Mouse (Mus musculus): Measurements from ENCODE around the gene Usp2. TPM values are rescaled to one million over a fixed set of nuclear protein-coding genes. Genes with fewer than 3 reads are reported as not detected.

The Usp2 gene
- polyA plus RNA-seq, 1 experiment from 2014 or later, result 10.8 TPM

- no peaks in the 10 kb centered on the region for H3K36me3 ChIP-seq
- H3K4me2 ChIP-seq (replicated peaks), result no peak overlapping the region
- 42% methylated on average over 11 of the region's 11 CpGs for WGBS
- H3K27me3 ChIP-seq (replicated peaks), result no peaks in the 10 kb centered on the region
- peaks cover 23% of the 10 kb centered on the region for H3K4me1 ChIP-seq (replicated peaks)
- ATAC-seq, result no peak
- no peaks in the 10 kb centered on the region for H3K9me3 ChIP-seq
- H3K4me3 ChIP-seq (replicated peaks), result no peak overlapping the region
- peak overlapping the region; percentile 13; the same call in 1 of the 2 replicates for H3K9ac ChIP-seq
- H3K27ac ChIP-seq, result no peak overlapping the region
Observed at GRCm38 (mm10) chr9:44071914-44072598, 5.2 kb downstream of the Usp2 start.

- WGBS, result 52% methylated on average over 4 of the region's 4 CpGs
- no peak for ATAC-seq
Observed at GRCm38 (mm10) chr9:44072599-44072915, 5.7 kb downstream of the Usp2 start.

GRCm38 (mm10) chr9:44073115-44073514 lies 6.3 kb downstream of the Usp2 start:
- Histone ChIP-seq H3K27me3 (replicated peaks) (no peaks in the 10 kb centered on the region), H3K36me3 (no peaks in the 10 kb centered on the region), H3K9ac (no peak overlapping the region), H3K4me2 (replicated peaks) (no peak overlapping the region), H3K4me1 (replicated peaks) (peaks cover 20% of the 10 kb centered on the region), H3K4me3 (replicated peaks) (no peak overlapping the region), H3K27ac (no peak overlapping the region), H3K9me3 (no peaks in the 10 kb centered on the region)
- no peak for ATAC-seq
- WGBS, result 72% methylated on average over 5 of the region's 5 CpGs

More at GRCm38 (mm10) chr9:44072599-44072915, 5.7 kb downstream of the Usp2 start:
- Histone ChIP-seq H3K4me3 (replicated peaks) (no peak overlapping the region), H3K4me1 (replicated peaks) (peaks cover 20% of the 10 kb centered on the region), H3K9me3 (no peaks in the 10 kb centered on the region), H3K4me2 (replicated peaks) (no peak overlapping the region), H3K27me3 (replicated peaks) (no peaks in the 10 kb centered on the region), H3K36me3 (no peaks in the 10 kb centered on the region), H3K27ac (no peak overlapping the region), H3K9ac (peak overlapping the region; percentile 13; the same call in 1 of the 2 replicates)

- no peak overlapping the region for H3K9ac ChIP-seq
- H3K4me3 ChIP-seq (replicated peaks), result no peak overlapping the region
- no peak overlapping the region for H3K27ac ChIP-seq
- no peaks in the 10 kb centered on the region for H3K9me3 ChIP-seq
- H3K27me3 ChIP-seq (replicated peaks), result no peaks in the 10 kb centered on the region
- no peak overlapping the region for H3K4me2 ChIP-seq (replicated peaks)
- ATAC-seq, result no peak
- WGBS, result 61% methylated on average over 9 of the region's 9 CpGs
- peaks cover 33% of the 10 kb centered on the region for H3K4me1 ChIP-seq (replicated peaks)
- H3K36me3 ChIP-seq, result no peaks in the 10 kb centered on the region
Observed at GRCm38 (mm10) chr9:44074395-44075275, 7.8 kb downstream of the Usp2 start.

- WGBS, result 79% methylated on average over 24 of the region's 24 CpGs
- peaks cover 38% of the 10 kb centered on the region for H3K4me1 ChIP-seq (replicated peaks)
- no peak overlapping the region for H3K4me3 ChIP-seq (replicated peaks)
- no peak for ATAC-seq
- no peaks in the 10 kb centered on the region for H3K36me3 ChIP-seq
- no peaks in the 10 kb centered on the region for H3K9me3 ChIP-seq
- H3K27ac ChIP-seq, result no peak overlapping the region
- no peak overlapping the region for H3K4me2 ChIP-seq (replicated peaks)
- no peak overlapping the region for H3K9ac ChIP-seq
- H3K27me3 ChIP-seq (replicated peaks), result no peaks in the 10 kb centered on the region
Observed at GRCm38 (mm10) chr9:44075276-44075995, 8.6 kb downstream of the Usp2 start.

GRCm38 (mm10) chr9:44075996-44076763 lies 9.4 kb downstream of the Usp2 start:
- peaks cover 30% of the 10 kb centered on the region for H3K4me1 ChIP-seq (replicated peaks)
- 71% methylated on average over 16 of the region's 16 CpGs for WGBS

GRCm38 (mm10) chr9:44076764-44077120 lies 9.9 kb downstream of the Usp2 start:
- no peak overlapping the region for H3K4me3 ChIP-seq (replicated peaks)
- no peak overlapping the region for H3K27ac ChIP-seq
- no peaks in the 10 kb centered on the region for H3K36me3 ChIP-seq
- H3K9me3 ChIP-seq, result no peaks in the 10 kb centered on the region
- no peak for ATAC-seq
- 24% methylated on average over 5 of the region's 5 CpGs for WGBS
- H3K4me1 ChIP-seq (replicated peaks), result peaks cover 27% of the 10 kb centered on the region
- no peak overlapping the region for H3K4me2 ChIP-seq (replicated peaks)
- no peaks in the 10 kb centered on the region for H3K27me3 ChIP-seq (replicated peaks)
- no peak overlapping the region for H3K9ac ChIP-seq

More at GRCm38 (mm10) chr9:44075996-44076763, 9.4 kb downstream of the Usp2 start:
- H3K4me2 ChIP-seq (replicated peaks), result no peak overlapping the region
- no peak for ATAC-seq
- H3K9ac ChIP-seq, result no peak overlapping the region
- no peak overlapping the region for H3K4me3 ChIP-seq (replicated peaks)
- no peaks in the 10 kb centered on the region for H3K9me3 ChIP-seq
- H3K27ac ChIP-seq, result no peak overlapping the region
- H3K27me3 ChIP-seq (replicated peaks), result no peaks in the 10 kb centered on the region
- no peaks in the 10 kb centered on the region for H3K36me3 ChIP-seq

GRCm38 (mm10) chr9:44077266-44077910 lies 10.6 kb downstream of the Usp2 start:
- Histone ChIP-seq H3K36me3 (no peaks in the 10 kb centered on the region), H3K27ac (no peak overlapping the region), H3K4me1 (replicated peaks) (peaks cover 21% of the 10 kb centered on the region), H3K4me2 (replicated peaks) (no peak overlapping the region), H3K4me3 (replicated peaks) (no peak overlapping the region), H3K9me3 (no peaks in the 10 kb centered on the region), H3K27me3 (replicated peaks) (no peaks in the 10 kb centered on the region), H3K9ac (no peak overlapping the region)
- WGBS, result 82% methylated on average over 11 of the region's 11 CpGs
- no peak for ATAC-seq

GRCm38 (mm10) chr9:44078136-44078797 lies 11.4 kb downstream of the Usp2 start:
- no peak overlapping the region for H3K4me3 ChIP-seq (replicated peaks)
- ATAC-seq, result no peak
- H3K9me3 ChIP-seq, result no peaks in the 10 kb centered on the region
- H3K4me1 ChIP-seq (replicated peaks), result peaks cover 18% of the 10 kb centered on the region
- H3K27ac ChIP-seq, result peak overlapping the region; percentile 36; the same call in 1 of the 2 replicates
- no peaks in the 10 kb centered on the region for H3K36me3 ChIP-seq
- H3K27me3 ChIP-seq (replicated peaks), result no peaks in the 10 kb centered on the region
- no peak overlapping the region for H3K9ac ChIP-seq
- H3K4me2 ChIP-seq (replicated peaks), result no peak overlapping the region
- 77% methylated on average over 10 of the region's 10 CpGs for WGBS

- Histone ChIP-seq H3K27ac (peak overlapping the region; percentile 36; the same call in 1 of the 2 replicates), H3K9me3 (no peaks in the 10 kb centered on the region), H3K27me3 (replicated peaks) (no peaks in the 10 kb centered on the region), H3K9ac (no peak overlapping the region), H3K4me1 (replicated peaks) (peaks cover 26% of the 10 kb centered on the region), H3K36me3 (no peaks in the 10 kb centered on the region), H3K4me2 (replicated peaks) (no peak overlapping the region), H3K4me3 (replicated peaks) (no peak overlapping the region)
- peak; percentile 66 for ATAC-seq
- WGBS, result 37% methylated on average over 15 of the region's 16 CpGs
Observed at GRCm38 (mm10) chr9:44078955-44079756, 12.3 kb downstream of the Usp2 start.
